Mouse (Mus musculus): ENCODE data around the gene Rec8. TPM values are rescaled to one million over a fixed set of nuclear protein-coding genes. Genes with fewer than 3 reads are reported as not detected.

Gene Rec8
- polyA plus RNA-seq, 1 experiment = not detected

GRCm38 (mm10) chr14:55649884-55650283 lies 32.0 kb downstream of the Rec8 start, which contains the start of gene Tssk4:
Gene Tssk4 (plus strand): TSS chr14:55650184.
- Histone ChIP-seq H3K4me3 (no peak within 1 kb of the TSS), H3K79me2 (ENCODE audit: control insufficient read depth, insufficient read depth) (peaks cover 10% of the 10 kb centered on the region), H3K27me3 (ENCODE audit: control insufficient read depth, insufficient read depth, insufficient read length) (no peaks in the 10 kb centered on the region), H3ac (ENCODE audit: control insufficient read depth, insufficient read length) (no peak within 1 kb of the TSS), H3K4me2 (ENCODE audit: low read depth) (no peak within 1 kb of the TSS), H3K36me3 (ENCODE audit: control insufficient read depth, insufficient read depth) (no peaks in the 10 kb centered on the region)
- no peak for TF ChIP-seq TCF12 (IDR thresholded peaks at IDR 0.05; ENCODE audit: insufficient read depth, poor library complexity, severe bottlenecking)
- TF ChIP-seq SRF (IDR thresholded peaks at IDR 0.05; ENCODE audit: control insufficient read depth, insufficient read length, low read depth) = no peak
- no peak for TF ChIP-seq USF1 (IDR thresholded peaks at IDR 0.05; ENCODE audit: low read depth)
- TF ChIP-seq CEBPB (IDR thresholded peaks at IDR 0.05; ENCODE audit: insufficient read depth, poor library complexity, severe bottlenecking) = no peak
- no peak for TF ChIP-seq REST (IDR thresholded peaks at IDR 0.05; ENCODE audit: insufficient read depth, insufficient read length)
- TF ChIP-seq MYOD1 (IDR thresholded peaks at IDR 0.05; ENCODE audit: control insufficient read depth in 1 of 3, insufficient read length in 2 of 3, low read depth in 2 of 3) = no peak
- no peak for TF ChIP-seq TCF3 (IDR thresholded peaks at IDR 0.05; ENCODE audit: insufficient read length, low read depth)

- no peaks in the 10 kb centered on the region for H3K27me3 ChIP-seq (ENCODE audit: control insufficient read depth, insufficient read depth, insufficient read length)
- no peak overlapping the region for H3K4me2 ChIP-seq (ENCODE audit: low read depth)
- no peak for TF ChIP-seq SRF (IDR thresholded peaks at IDR 0.05; ENCODE audit: control insufficient read depth, insufficient read length, low read depth)
- no peak for TF ChIP-seq MYOD1 (IDR thresholded peaks at IDR 0.05; ENCODE audit: control insufficient read depth in 1 of 3, insufficient read length in 2 of 3, low read depth in 2 of 3)
- no peak for TF ChIP-seq CEBPB (IDR thresholded peaks at IDR 0.05; ENCODE audit: insufficient read depth, poor library complexity, severe bottlenecking)
- TF ChIP-seq E2F4 (IDR thresholded peaks at IDR 0.05; ENCODE audit: insufficient read depth) = no peak
- no peak for TF ChIP-seq TCF3 (IDR thresholded peaks at IDR 0.05; ENCODE audit: insufficient read length, low read depth)
- TF ChIP-seq POLR2A (IDR thresholded peaks at IDR 0.05; ENCODE audit: insufficient read length, low read depth) = no peak
- no peak for TF ChIP-seq MYOG (IDR thresholded peaks at IDR 0.05; ENCODE audit: control insufficient read depth in 1 of 3, insufficient read depth in 1 of 3, insufficient read length in 2 of 3, low read depth in 2 of 3)
- TF ChIP-seq REST (IDR thresholded peaks at IDR 0.05; ENCODE audit: insufficient read depth, insufficient read length) = no peak
- TF ChIP-seq MAX (IDR thresholded peaks at IDR 0.05; ENCODE audit: low read depth) = no peak
- no peak for TF ChIP-seq POLR2AphosphoS2 (IDR thresholded peaks at IDR 0.05; ENCODE audit: insufficient read length, low read depth)
- no peak for TF ChIP-seq TCF12 (IDR thresholded peaks at IDR 0.05; ENCODE audit: insufficient read depth, poor library complexity, severe bottlenecking)
- TF ChIP-seq USF1 (IDR thresholded peaks at IDR 0.05; ENCODE audit: low read depth) = no peak
- no peaks in the 10 kb centered on the region for H3K36me3 ChIP-seq (ENCODE audit: control insufficient read depth, insufficient read depth)
- H3K4me3 ChIP-seq = no peak overlapping the region
- H3K79me2 ChIP-seq (ENCODE audit: control insufficient read depth, insufficient read depth) = no peaks in the 10 kb centered on the region
- H3ac ChIP-seq (ENCODE audit: control insufficient read depth, insufficient read length) = no peak overlapping the region
Observed at GRCm38 (mm10) chr14:55651528-55651927, 33.7 kb downstream of the Rec8 start.

- Histone ChIP-seq H3K36me3 (ENCODE audit: control insufficient read depth, insufficient read depth) (no peaks in the 10 kb centered on the region), H3K79me2 (ENCODE audit: control insufficient read depth, insufficient read depth) (no peaks in the 10 kb centered on the region), H3K4me2 (ENCODE audit: low read depth) (no peak overlapping the region), H3K4me3 (no peak overlapping the region), H3ac (ENCODE audit: control insufficient read depth, insufficient read length) (no peak overlapping the region), H3K27me3 (ENCODE audit: control insufficient read depth, insufficient read depth, insufficient read length) (no peaks in the 10 kb centered on the region)
- TF ChIP-seq MYOG (IDR thresholded peaks at IDR 0.05; ENCODE audit: control insufficient read depth in 1 of 3, insufficient read depth in 1 of 3, insufficient read length in 2 of 3, low read depth in 2 of 3) (no peak), TCF3 (IDR thresholded peaks at IDR 0.05; ENCODE audit: insufficient read length, low read depth) (no peak), E2F4 (IDR thresholded peaks at IDR 0.05; ENCODE audit: insufficient read depth) (no peak), MYOD1 (IDR thresholded peaks at IDR 0.05; ENCODE audit: control insufficient read depth in 1 of 3, insufficient read length in 2 of 3, low read depth in 2 of 3) (no peak), USF1 (IDR thresholded peaks at IDR 0.05; ENCODE audit: low read depth) (no peak), POLR2AphosphoS2 (IDR thresholded peaks at IDR 0.05; ENCODE audit: insufficient read length, low read depth) (no peak), TCF12 (IDR thresholded peaks at IDR 0.05; ENCODE audit: insufficient read depth, poor library complexity, severe bottlenecking) (no peak), CEBPB (IDR thresholded peaks at IDR 0.05; ENCODE audit: insufficient read depth, poor library complexity, severe bottlenecking) (no peak), SRF (IDR thresholded peaks at IDR 0.05; ENCODE audit: control insufficient read depth, insufficient read length, low read depth) (no peak), REST (IDR thresholded peaks at IDR 0.05; ENCODE audit: insufficient read depth, insufficient read length) (no peak), POLR2A (IDR thresholded peaks at IDR 0.05; ENCODE audit: insufficient read length, low read depth) (no peak), MAX (IDR thresholded peaks at IDR 0.05; ENCODE audit: low read depth) (no peak)
Observed at GRCm38 (mm10) chr14:55656935-55657334, 39.1 kb downstream of the Rec8 start.

GRCm38 (mm10) chr14:55658011-55658410 lies 40.2 kb downstream of the Rec8 start:
- Histone ChIP-seq H3K4me3 (no peak overlapping the region), H3K79me2 (ENCODE audit: control insufficient read depth, insufficient read depth) (no peaks in the 10 kb centered on the region), H3K36me3 (ENCODE audit: control insufficient read depth, insufficient read depth) (peaks cover 4% of the 10 kb centered on the region), H3K4me2 (ENCODE audit: low read depth) (no peak overlapping the region), H3ac (ENCODE audit: control insufficient read depth, insufficient read length) (no peak overlapping the region), H3K27me3 (ENCODE audit: control insufficient read depth, insufficient read depth, insufficient read length) (no peaks in the 10 kb centered on the region)
- TF ChIP-seq SRF (IDR thresholded peaks at IDR 0.05; ENCODE audit: control insufficient read depth, insufficient read length, low read depth) = no peak
- TF ChIP-seq TCF12 (IDR thresholded peaks at IDR 0.05; ENCODE audit: insufficient read depth, poor library complexity, severe bottlenecking) = no peak
- TF ChIP-seq POLR2AphosphoS2 (IDR thresholded peaks at IDR 0.05; ENCODE audit: insufficient read length, low read depth) = no peak
- no peak for TF ChIP-seq CEBPB (IDR thresholded peaks at IDR 0.05; ENCODE audit: insufficient read depth, poor library complexity, severe bottlenecking)
- no peak for TF ChIP-seq USF1 (IDR thresholded peaks at IDR 0.05; ENCODE audit: low read depth)
- TF ChIP-seq MYOG (IDR thresholded peaks at IDR 0.05; ENCODE audit: control insufficient read depth in 1 of 3, insufficient read depth in 1 of 3, insufficient read length in 2 of 3, low read depth in 2 of 3) = no peak
- TF ChIP-seq MYOD1 (IDR thresholded peaks at IDR 0.05; ENCODE audit: control insufficient read depth in 1 of 3, insufficient read length in 2 of 3, low read depth in 2 of 3) = no peak
- no peak for TF ChIP-seq REST (IDR thresholded peaks at IDR 0.05; ENCODE audit: insufficient read depth, insufficient read length)
- TF ChIP-seq POLR2A (IDR thresholded peaks at IDR 0.05; ENCODE audit: insufficient read length, low read depth) = no peak
- TF ChIP-seq E2F4 (IDR thresholded peaks at IDR 0.05; ENCODE audit: insufficient read depth) = no peak
- TF ChIP-seq MAX (IDR thresholded peaks at IDR 0.05; ENCODE audit: low read depth) = no peak
- no peak for TF ChIP-seq TCF3 (IDR thresholded peaks at IDR 0.05; ENCODE audit: insufficient read length, low read depth)
